Mouse (Mus musculus) liver, embryonic 14.5 days (tissue): ENCODE measurements around the gene Slc44a5. TPM values are rescaled to one million over a fixed set of nuclear protein-coding genes. Genes with fewer than 3 reads are reported as not detected.
"Not testable (repeated sequence)": the region's sequence is repeated elsewhere in the genome, so short reads cannot be mapped to it uniquely, and the experiment has no call there.

Experiments
- ATAC-seq: fragments of 200-750 bp; cut with Nextera tagmentation; 2 replicates; pipeline ENCODE4 v1.8.0; 2017; ENCODE audit warnings: moderate number of reproducible peaks, mild to moderate bottlenecking, moderate library complexity; ENCODE audit not compliant: insufficient read depth
- DNase-seq, 3 experiments: peaks; one replicate each; pipeline ENCODE4 v3.0.0-alpha.2; 2012 to 2013; ENCODE audit warnings: low read depth in 3 of 3, low spot score in 3 of 3
- H3K27ac ChIP-seq: fragments of 300-500 bp; sonication (generic); 2 replicates; pipeline ENCODE4 v1.5.1; 2014; ENCODE audit warnings: moderate library complexity, mild to moderate bottlenecking, control low read depth, inconsistent platforms
- H3K27me3 ChIP-seq: fragments of 300-500 bp; sonication (generic); 2 replicates; pipeline ENCODE4 v1.6.1; 2014; ENCODE audit warnings: mild to moderate bottlenecking, low read length, moderate library complexity; ENCODE audit not compliant: control insufficient read depth, insufficient read depth
- H3K36me3 ChIP-seq: fragments of 300-500 bp; sonication (generic); replicated peaks from 2 replicates; pipeline ENCODE4 v1.6.1; 2014; ENCODE audit warnings: low read depth; ENCODE audit not compliant: control insufficient read depth, insufficient read depth
- H3K4me1 ChIP-seq, 2 experiments: fragments of 200-500 bp in 1 of 2; fragments of 300-500 bp in 1 of 2; sonication (generic) in 1 of 2; replicated peaks; 2 replicates each; pipeline ENCODE4 v1.6.1; 2012 to 2014; ENCODE audit warnings: antibody characterized with exemption in 1 of 2, inconsistent platforms in 1 of 2, low read length in 1 of 2; ENCODE audit not compliant: control insufficient read depth in 2 of 2, insufficient read depth in 2 of 2
- H3K4me2 ChIP-seq: fragments of 300-500 bp; sonication (generic); 2 replicates; pipeline ENCODE4 v1.6.1; 2014; ENCODE audit warnings: low read depth, mild to moderate bottlenecking, control low read depth, moderate library complexity
- H3K4me3 ChIP-seq, 2 experiments: fragments of 200-500 bp in 1 of 2; fragments of 300-500 bp in 1 of 2; sonication (generic) in 1 of 2; 2 replicates each; pipeline ENCODE4 v1.5.1; 2012 to 2014; ENCODE audit warnings: low read depth in 2 of 2, low read length in 2 of 2, mild to moderate bottlenecking in 2 of 2, control low read depth in 1 of 2, inconsistent platforms in 1 of 2, moderate library complexity in 1 of 2; ENCODE audit not compliant: insufficient read depth in 1 of 2
- H3K9ac ChIP-seq: fragments of 300-500 bp; sonication (generic); replicated peaks from 2 replicates; pipeline ENCODE4 v1.6.1; 2014; ENCODE audit warnings: mild to moderate bottlenecking, control low read depth, moderate library complexity
- H3K9me3 ChIP-seq: fragments of 300-500 bp; sonication (generic); 2 replicates; pipeline ENCODE4 v1.6.1; 2016; ENCODE audit warnings: low read length, mixed read lengths; ENCODE audit not compliant: control insufficient read depth
- CTCF ChIP-seq: IDR thresholded peaks from 2 replicates; pipeline ENCODE4 v1.5.1; 2016; ENCODE audit warnings: antibody characterized with exemption, low read depth, control low read depth
- EP300 ChIP-seq: IDR thresholded peaks from 2 replicates; pipeline ENCODE4 v1.6.1; 2016; ENCODE audit warnings: antibody characterized with exemption, low read depth
- WGBS: fragments of 180-500 bp; shearing (Covaris S2); extraction: QIAGEN DNeasy Blood & Tissue Kit; methylation state at CpG from one replicate; pipeline ENCODE4 v1.1.7; 2014; ENCODE audit not compliant: insufficient replicate concordance; 5-methylcytosine and 5-hydroxymethylcytosine counted together
- polyA plus RNA-seq, 2 experiments: library from polyadenylated mRNA; depleted of rRNA in 1 of 2; stranded (reverse) in 1 of 2; unstranded in 1 of 2; fragments of >200 nt; fragmentation: Nextera tagmentation in 1 of 2; extraction: Ambion mirVana in 1 of 2; gene quantifications; 2 replicates each; pipeline versions ENCODE4 v1.2.1 to v1.2.3; 2012 to 2014

The Slc44a5 gene
- polyA plus RNA-seq, 2 experiments: 0.39 to 0.48 TPM

DNA sequence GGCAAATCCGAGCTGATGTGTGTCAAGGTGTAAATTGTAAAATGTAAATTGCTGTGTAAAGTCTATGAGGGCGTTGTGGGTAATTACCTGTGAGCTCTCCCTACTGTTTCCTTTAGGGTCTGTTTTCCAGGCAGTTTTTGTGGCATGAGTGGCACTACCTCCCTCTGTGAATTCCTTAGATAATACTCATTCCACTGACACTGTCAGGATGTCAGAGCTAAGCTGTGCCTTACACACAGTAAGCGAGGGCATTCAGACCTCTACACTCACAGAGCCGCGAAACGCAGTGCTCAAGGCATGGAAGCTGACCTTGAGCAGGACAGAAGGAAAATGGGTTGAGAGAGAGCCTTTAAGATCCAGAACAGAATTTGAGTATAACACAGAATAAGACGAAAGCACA lies 80.1 kb downstream of the Slc44a5 start:
- Histone ChIP-seq H3K4me2 (no peak overlapping the region), H3K9ac (no peak overlapping the region), H3K27me3 (no peaks in the 10 kb centered on the region), H3K36me3 (no peaks in the 10 kb centered on the region), H3K9me3 (no peaks in the 10 kb centered on the region), H3K4me1 (peaks cover 8 to 13% of the 10 kb centered on the region in 2 experiments), H3K4me3 (no peak overlapping the region), H3K27ac (no peak overlapping the region)
- no peak for ATAC-seq
- WGBS: 51% methylated on average over 7 of the region's 7 CpGs
- TF ChIP-seq CTCF (no peak), EP300 (no peak)
- no peak for DNase-seq

DNA sequence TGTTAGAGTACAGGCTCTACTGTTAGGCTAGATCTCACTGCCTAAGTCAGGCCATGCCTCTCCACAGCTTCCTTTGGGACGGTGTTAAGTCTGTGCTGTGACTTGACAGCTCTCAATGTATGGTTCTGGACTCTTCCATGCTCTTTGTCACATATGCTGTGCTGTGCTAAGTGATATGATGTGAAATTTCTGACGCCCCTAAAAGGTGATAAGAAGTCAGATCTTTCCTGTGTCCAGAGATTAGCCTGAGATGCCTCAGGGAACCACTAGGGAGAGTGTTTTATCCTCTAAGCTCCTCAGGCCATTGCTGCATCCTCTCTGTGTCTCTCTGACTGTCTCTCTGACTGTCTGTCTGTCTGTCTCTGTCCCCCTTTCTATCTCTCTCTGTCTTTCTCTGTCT lies 84.2 kb downstream of the Slc44a5 start:
- Histone ChIP-seq H3K27me3 (no peaks in the 10 kb centered on the region), H3K4me3 (no peak overlapping the region), H3K9ac (no peak overlapping the region), H3K36me3 (no peaks in the 10 kb centered on the region), H3K4me2 (no peak overlapping the region), H3K27ac (no peak overlapping the region), H3K9me3 (no peaks in the 10 kb centered on the region), H3K4me1 (peaks cover 14 to 22% of the 10 kb centered on the region in 2 experiments)
- ATAC-seq (peak; percentile 75), DNase-seq (peak; percentile 9 to 43 (median 22))
- peak; percentile 55 for TF ChIP-seq EP300
- peak; percentile 34; the same call in 1 of the 2 replicates for TF ChIP-seq CTCF
- WGBS: 29% methylated on average over 2 of the region's 2 CpGs

DNA sequence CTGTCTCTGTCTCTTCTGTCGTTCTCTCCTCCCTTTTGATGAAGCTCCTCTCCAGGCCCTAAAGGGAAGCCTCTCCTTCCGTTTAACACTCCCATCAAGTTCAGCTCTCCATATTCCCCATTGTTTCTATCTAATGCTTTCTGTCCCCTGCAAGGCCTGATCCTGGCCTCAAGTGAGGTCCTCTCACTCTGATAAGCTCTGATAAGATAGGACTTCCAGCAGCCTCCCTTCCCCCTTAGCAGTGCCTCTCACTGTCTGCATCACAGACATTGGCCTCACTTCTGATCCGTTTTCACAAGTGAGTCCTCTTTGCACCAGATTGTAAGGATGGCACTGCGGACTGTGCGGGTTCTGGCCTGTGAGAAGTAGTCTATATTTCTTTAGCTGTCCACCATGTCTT lies 85.0 kb downstream of the Slc44a5 start:
- Histone ChIP-seq H3K27me3 (no peaks in the 10 kb centered on the region), H3K4me1 (peaks cover 14 to 22% of the 10 kb centered on the region in 2 experiments), H3K9ac (no peak overlapping the region), H3K36me3 (no peaks in the 10 kb centered on the region), H3K4me2 (peak overlapping the region; percentile 26), H3K4me3 (no peak overlapping the region), H3K27ac (no peak overlapping the region), H3K9me3 (no peaks in the 10 kb centered on the region)
- WGBS: 47% methylated on average over 5 of the region's 5 CpGs
- TF ChIP-seq CTCF: no peak
- no peak for TF ChIP-seq EP300
- DNase-seq (no peak), ATAC-seq (peak; percentile 70)

DNA sequence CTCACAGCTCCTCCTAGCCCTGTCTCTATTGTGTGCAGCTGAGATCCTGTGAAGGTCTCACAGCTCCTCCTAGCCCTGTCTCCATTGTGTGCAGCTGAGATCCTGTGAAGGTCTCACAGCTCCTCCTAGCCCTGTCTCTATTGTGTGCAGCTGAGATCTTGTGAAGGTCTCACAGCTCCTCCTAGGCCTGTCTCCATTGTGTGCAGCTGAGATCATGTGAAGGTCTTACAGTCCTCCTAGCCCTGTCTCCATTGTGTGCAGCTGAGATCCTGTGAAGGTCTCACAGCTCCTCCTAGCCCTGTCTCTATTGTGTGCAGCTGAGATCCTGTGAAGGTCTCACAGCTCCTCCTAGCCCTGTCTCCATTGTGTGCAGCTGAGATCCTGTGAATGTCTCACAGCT lies 98.8 kb downstream of the Slc44a5 start:
- H3K36me3 ChIP-seq, H3K27ac ChIP-seq, H3K4me3 ChIP-seq, H3K9me3 ChIP-seq, H3K4me1 ChIP-seq, H3K4me2 ChIP-seq, H3K27me3 ChIP-seq, H3K9ac ChIP-seq, ATAC-seq, DNase-seq: not testable (repeated sequence)

DNA sequence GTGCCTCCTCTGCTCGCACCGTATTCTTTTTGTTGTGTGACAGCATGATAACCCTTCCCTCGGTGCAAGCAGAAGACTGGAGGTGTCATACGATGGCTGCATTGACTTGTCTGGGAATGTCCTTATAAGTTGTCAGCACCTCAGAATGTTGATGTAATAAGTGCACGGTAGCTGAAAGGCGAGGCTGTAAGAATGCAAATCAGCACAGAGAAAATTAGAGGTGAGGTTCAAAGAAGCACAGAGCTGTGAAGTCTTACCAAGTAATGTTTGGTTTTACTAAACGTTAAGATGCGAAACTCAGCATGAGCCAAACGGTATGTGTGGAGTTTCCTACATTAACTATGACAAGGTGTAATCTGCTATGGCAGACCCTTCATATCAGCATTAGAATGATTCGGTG lies 102.5 kb downstream of the Slc44a5 start:
- no peak overlapping the region for H3K4me2 ChIP-seq
- no peaks in the 10 kb centered on the region for H3K27me3 ChIP-seq
- no peaks in the 10 kb centered on the region for H3K4me1 ChIP-seq
- H3K9ac ChIP-seq: no peak overlapping the region
- no peaks in the 10 kb centered on the region for H3K36me3 ChIP-seq
- no peaks in the 10 kb centered on the region for H3K9me3 ChIP-seq
- TF ChIP-seq EP300: no peak
- TF ChIP-seq CTCF: no peak
- no peak for DNase-seq
- no peak for ATAC-seq
- no peak overlapping the region for H3K27ac ChIP-seq
- WGBS: 72% methylated on average over 10 of the region's 10 CpGs
- H3K4me3 ChIP-seq: no peak overlapping the region

DNA sequence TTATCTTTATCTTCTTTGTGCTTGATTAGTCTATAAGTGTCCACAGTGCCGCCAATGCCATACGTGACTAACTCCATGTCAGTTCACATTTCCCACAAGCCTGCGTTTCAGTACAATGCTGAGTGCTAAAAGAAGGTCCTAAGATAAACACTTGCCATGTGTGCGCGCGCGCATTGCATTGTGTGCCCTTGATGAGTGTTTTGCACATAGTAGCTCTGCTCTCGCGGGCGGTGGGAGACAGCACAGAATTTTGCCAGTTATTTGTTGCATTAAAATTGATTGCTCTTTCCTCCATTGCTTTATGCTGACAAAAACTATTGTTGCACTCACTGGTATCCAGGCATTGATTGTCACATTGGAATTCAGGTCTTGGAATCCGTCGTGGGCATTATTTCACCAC lies 108.5 kb downstream of the Slc44a5 start:
- no peak for ATAC-seq
- DNase-seq: no peak
- Histone ChIP-seq H3K4me3 (no peak overlapping the region), H3K4me1 (peaks cover 3 to 4% of the 10 kb centered on the region in 2 experiments; a peak in 3 of 4 replicates), H3K4me2 (no peak overlapping the region), H3K9me3 (no peaks in the 10 kb centered on the region), H3K27ac (no peak overlapping the region), H3K27me3 (no peaks in the 10 kb centered on the region), H3K36me3 (no peaks in the 10 kb centered on the region), H3K9ac (no peak overlapping the region)
- TF ChIP-seq CTCF (no peak), EP300 (no peak)
- 80% methylated on average over 12 of the region's 12 CpGs for WGBS
